21 mouse cellular contexts compared by ENCODE assay signal in genomic region chr3:80004556-80004955, GRCm38 (mm10).
DNase-seq lines count a peak whose midpoint lies in the region; ATAC-seq lines count a peak whose summit lies in the region.
"Had no signal": no experiment of that assay in that cellular context is flagged by ENCODE, and none has a peak within 500 bp of the region (broad histone marks: within the 10 kb centered on the region; RNA-seq: fewer than 3 reads in every experiment).

No protein-coding gene starts in this region.

- H3K4me2 ChIP-seq in forebrain, embryonic 15.5 days (replicated peaks): no peak overlapping the region
- H3K4me2 ChIP-seq in forebrain, embryonic 11.5 days (ENCODE audit: low read depth, low read length, severe bottlenecking): no peak overlapping the region
- no peak overlapping the region for H3K4me2 ChIP-seq in heart, embryonic 16.5 days (ENCODE audit: low read depth, low read length)
- no peak overlapping the region for H3K4me2 ChIP-seq in lung, embryonic 16.5 days (ENCODE audit: low read depth, low read length)
- H3K4me2 ChIP-seq: hindbrain, embryonic 15.5 days; limb, embryonic 15.5 days; midbrain, embryonic 12.5 days; stomach, embryonic 15.5 days had no signal

- H3K4me1 ChIP-seq in forebrain, embryonic 15.5 days: 0 out of 2 replicates have a peak, but pooled peaks cover 2% of the 10 kb centered on the region
- no peaks in the 10 kb centered on the region for H3K4me1 ChIP-seq in forebrain, embryonic 11.5 days (replicated peaks; ENCODE audit: control insufficient read depth, insufficient read depth, low read length)
- H3K4me1 ChIP-seq in heart, embryonic 16.5 days (ENCODE audit: control insufficient read depth, insufficient read depth, low read length): peaks cover 14% of the 10 kb centered on the region
- peaks cover 3% of the 10 kb centered on the region; the same call in 1 of the 2 replicates for H3K4me1 ChIP-seq in lung, embryonic 16.5 days (replicated peaks; ENCODE audit: control insufficient read depth, insufficient read depth, low read length)
- H3K4me1 ChIP-seq: hindbrain, embryonic 15.5 days; limb, embryonic 15.5 days; midbrain, embryonic 12.5 days; stomach, embryonic 15.5 days had no signal

- no peaks in the 10 kb centered on the region for H3K36me3 ChIP-seq in forebrain, embryonic 15.5 days
- H3K36me3 ChIP-seq in forebrain, embryonic 11.5 days (ENCODE audit: control insufficient read depth, insufficient read depth, low read length): no peaks in the 10 kb centered on the region
- H3K36me3 ChIP-seq in heart, embryonic 16.5 days (ENCODE audit: control insufficient read depth, insufficient read depth): no peaks in the 10 kb centered on the region
- no peaks in the 10 kb centered on the region for H3K36me3 ChIP-seq in lung, embryonic 16.5 days (ENCODE audit: control insufficient read depth, insufficient read depth, low read length)
- H3K36me3 ChIP-seq: hindbrain, embryonic 15.5 days; limb, embryonic 15.5 days; midbrain, embryonic 12.5 days; stomach, embryonic 15.5 days had no signal

- no peak overlapping the region for H3K27ac ChIP-seq in forebrain, embryonic 15.5 days (replicated peaks)
- no peak overlapping the region for H3K27ac ChIP-seq in forebrain, embryonic 11.5 days (ENCODE audit: low read depth, low read length)
- peak overlapping the region; percentile 54 for H3K27ac ChIP-seq in heart, embryonic 16.5 days (ENCODE audit: low read length)
- peak overlapping the region; percentile 35; the same call in 1 of the 2 replicates for H3K27ac ChIP-seq in lung, embryonic 16.5 days (ENCODE audit: low read length)
- H3K27ac ChIP-seq: hindbrain, embryonic 15.5 days; kidney, postnatal 0 days; limb, embryonic 15.5 days; midbrain, embryonic 12.5 days; stomach, embryonic 15.5 days had no signal

- no peak overlapping the region for H3K4me3 ChIP-seq in forebrain, embryonic 15.5 days
- H3K4me3 ChIP-seq in forebrain, embryonic 11.5 days (ENCODE audit: low read depth, low read length): no peak overlapping the region
- no peak overlapping the region for H3K4me3 ChIP-seq in heart, embryonic 16.5 days (ENCODE audit: low read length)
- H3K4me3 ChIP-seq in lung, embryonic 16.5 days (ENCODE audit: low read length): no peak overlapping the region
- H3K4me3 ChIP-seq: erythroblast, embryonic 14.5 days; hindbrain, embryonic 15.5 days; limb, embryonic 15.5 days; midbrain, embryonic 12.5 days; stomach, embryonic 15.5 days had no signal

- DNase-seq in forebrain, embryonic 11.5 days (ENCODE audit: low spot score): no peak
- DNase-seq in heart, adult 9 months (ENCODE audit: low spot score in 2 of 2): no peak
- DNase-seq in lung, postnatal 36 days: no peak
- DNase-seq in cerebellum, postnatal 25 days: no peak
- DNase-seq: adrenal gland, postnatal 14 days; cerebellum, adult 11-12 months; cerebellum, postnatal 36 days; retina, postnatal 1 day; thymus, adult 18-20 months; thymus, postnatal 4 days had no signal

- H3K27me3 ChIP-seq in forebrain, embryonic 15.5 days: no peaks in the 10 kb centered on the region
- H3K27me3 ChIP-seq in forebrain, embryonic 11.5 days (ENCODE audit: control insufficient read depth, insufficient read depth, low read length): no peaks in the 10 kb centered on the region
- H3K27me3 ChIP-seq in heart, embryonic 16.5 days (ENCODE audit: control insufficient read depth, insufficient read depth, low read length): no peaks in the 10 kb centered on the region
- H3K27me3 ChIP-seq in lung, embryonic 16.5 days (ENCODE audit: control insufficient read depth, insufficient read depth, low read depth, low read length): no peaks in the 10 kb centered on the region
- H3K27me3 ChIP-seq: CH12.LX; hindbrain, embryonic 15.5 days; limb, embryonic 15.5 days; midbrain, embryonic 12.5 days; stomach, embryonic 15.5 days had no signal

- no peak overlapping the region for H3K9ac ChIP-seq in forebrain, embryonic 15.5 days (replicated peaks)
- H3K9ac ChIP-seq in forebrain, embryonic 11.5 days (ENCODE audit: low read length): no peak overlapping the region
- H3K9ac ChIP-seq in heart, embryonic 16.5 days (ENCODE audit: low read length): no peak overlapping the region
- H3K9ac ChIP-seq in lung, embryonic 16.5 days (ENCODE audit: low read length): no peak overlapping the region
- H3K9ac ChIP-seq: hindbrain, embryonic 15.5 days; limb, embryonic 15.5 days; midbrain, embryonic 12.5 days; stomach, embryonic 15.5 days had no signal

- whole genome bisulfite sequencing in forebrain, embryonic 15.5 days: 75% methylated on average over 3 of the region's 3 CpGs
- 92% methylated on average over 3 of the region's 3 CpGs for WGBS in forebrain, embryonic 11.5 days
- WGBS in heart, embryonic 16.5 days: 79% methylated on average over 3 of the region's 3 CpGs
- 69% methylated on average over 3 of the region's 3 CpGs for WGBS in lung, embryonic 16.5 days

- ATAC-seq in forebrain, embryonic 15.5 days (replicated peaks): peak; percentile 57; the same call in 1 of the 2 replicates
- ATAC-seq in forebrain, embryonic 11.5 days (replicated peaks; ENCODE audit: low FRiP score): no peak
- no peak for ATAC-seq in heart, embryonic 16.5 days (replicated peaks; ENCODE audit: extremely low read depth, insufficient read depth, low FRiP score)
- no peak for ATAC-seq in lung, embryonic 16.5 days (ENCODE audit: low read depth)
- ATAC-seq: intestine, postnatal 0 days had no signal

- H3K9me3 ChIP-seq in forebrain, embryonic 15.5 days: no peaks in the 10 kb centered on the region
- H3K9me3 ChIP-seq in forebrain, embryonic 11.5 days (ENCODE audit: control insufficient read depth, low read length): no peaks in the 10 kb centered on the region
- no peaks in the 10 kb centered on the region for H3K9me3 ChIP-seq in heart, embryonic 16.5 days (replicated peaks; ENCODE audit: control insufficient read depth, low read length)
- H3K9me3 ChIP-seq in lung, embryonic 16.5 days (ENCODE audit: control insufficient read depth, low read length): no peaks in the 10 kb centered on the region
- H3K9me3 ChIP-seq: hindbrain, embryonic 15.5 days; limb, embryonic 15.5 days; midbrain, embryonic 12.5 days; stomach, embryonic 15.5 days had no signal

Comparison
In these comparisons a context has a peak if more than half of its experiments do, and no peak if none do; other contexts are left out.
1. H3K27ac ChIP-seq: peak in heart, embryonic 16.5 days (single experiment) and lung, embryonic 16.5 days (single experiment); none in forebrain, embryonic 15.5 days (single experiment) and forebrain, embryonic 11.5 days (single experiment).